Mouse (Mus musculus): Measurements from ENCODE around the gene Capn12. TPM values are rescaled to one million over a fixed set of nuclear protein-coding genes. Genes with fewer than 3 reads are reported as not detected.

The Capn12 gene
- polyA plus RNA-seq, 1 experiment from 2014 or later = 1.9 TPM

DNA sequence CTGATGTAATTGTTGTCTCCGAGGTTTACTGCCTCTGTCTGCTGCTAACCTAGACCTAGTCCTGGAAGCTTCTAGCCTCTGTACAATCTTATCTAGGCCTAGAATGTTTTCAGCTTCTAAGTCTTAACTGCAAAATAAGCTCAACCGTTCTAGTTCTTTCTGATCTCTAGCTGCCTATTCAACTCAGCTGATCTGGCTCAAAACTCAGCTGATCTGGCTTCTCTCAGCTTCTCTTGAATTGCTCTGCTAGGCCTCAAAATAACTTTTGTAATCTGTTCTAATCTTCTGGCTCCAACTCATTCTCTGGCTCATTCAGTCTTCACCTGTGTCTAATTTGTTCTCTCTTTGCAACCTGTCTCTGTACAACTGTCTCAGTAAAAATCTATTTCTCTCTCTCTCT, 6.7 kb upstream of the Capn12 start:
- H3K9me3 ChIP-seq (ENCODE audit: control insufficient read depth, low read length) = no peaks in the 10 kb centered on the region
- H3K9ac ChIP-seq (ENCODE audit: low read length) = no peak overlapping the region
- no peak for DNase-seq (ENCODE audit: low spot score)
- no peak overlapping the region for H3K4me3 ChIP-seq (ENCODE audit: low read depth, low read length)
- ATAC-seq (ENCODE audit: low FRiP score, low TSS enrichment) = no peak
- no peaks in the 10 kb centered on the region for H3K27me3 ChIP-seq (ENCODE audit: control insufficient read depth, insufficient read depth, low read length)
- WGBS = 68% methylated on average over 2 of the region's 2 CpGs
- no peak overlapping the region for H3K4me2 ChIP-seq (replicated peaks; ENCODE audit: low read depth)
- no peaks in the 10 kb centered on the region for H3K4me1 ChIP-seq (replicated peaks; ENCODE audit: control insufficient read depth, insufficient read depth)
- no peaks in the 10 kb centered on the region for H3K36me3 ChIP-seq (ENCODE audit: control insufficient read depth, insufficient read depth, low read length)
- H3K27ac ChIP-seq (replicated peaks) = no peak overlapping the region
- TF ChIP-seq EP300 (optimal IDR thresholded peaks at IDR 0.05) (no peak), CTCF (IDR thresholded peaks at IDR 0.05; ENCODE audit: low read depth) (no peak)

DNA sequence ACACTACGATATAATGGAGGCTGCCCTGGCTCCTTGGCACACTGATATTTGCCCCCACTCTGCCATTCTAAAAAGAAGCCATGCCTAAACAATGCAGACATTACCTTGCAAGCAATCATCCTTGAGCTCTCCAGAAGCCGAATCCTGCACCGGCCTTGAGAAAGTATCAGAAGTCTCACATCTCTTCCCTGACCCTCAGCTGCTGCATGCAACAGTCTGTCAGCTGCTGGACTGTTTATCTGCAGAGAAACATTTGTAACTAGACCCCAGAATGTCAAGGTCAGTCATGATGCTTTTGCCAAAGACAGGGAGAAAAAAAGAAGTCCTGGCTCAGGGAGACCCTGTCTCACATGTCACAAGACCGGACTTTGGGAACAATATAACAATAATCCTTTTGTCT, 5.1 kb upstream of the Capn12 start:
- ATAC-seq (ENCODE audit: low FRiP score, low TSS enrichment) (no peak), DNase-seq (ENCODE audit: low spot score) (no peak)
- Histone ChIP-seq H3K4me3 (ENCODE audit: low read depth, low read length) (no peak overlapping the region), H3K4me1 (replicated peaks; ENCODE audit: control insufficient read depth, insufficient read depth) (no peaks in the 10 kb centered on the region), H3K9ac (ENCODE audit: low read length) (no peak overlapping the region), H3K27ac (replicated peaks) (no peak overlapping the region), H3K4me2 (replicated peaks; ENCODE audit: low read depth) (no peak overlapping the region), H3K36me3 (ENCODE audit: control insufficient read depth, insufficient read depth, low read length) (no peaks in the 10 kb centered on the region), H3K27me3 (ENCODE audit: control insufficient read depth, insufficient read depth, low read length) (no peaks in the 10 kb centered on the region), H3K9me3 (ENCODE audit: control insufficient read depth, low read length) (no peaks in the 10 kb centered on the region)
- 62% methylated on average over 4 of the region's 4 CpGs for WGBS
- TF ChIP-seq EP300 (optimal IDR thresholded peaks at IDR 0.05) = no peak
- no peak for TF ChIP-seq CTCF (IDR thresholded peaks at IDR 0.05; ENCODE audit: low read depth)

DNA sequence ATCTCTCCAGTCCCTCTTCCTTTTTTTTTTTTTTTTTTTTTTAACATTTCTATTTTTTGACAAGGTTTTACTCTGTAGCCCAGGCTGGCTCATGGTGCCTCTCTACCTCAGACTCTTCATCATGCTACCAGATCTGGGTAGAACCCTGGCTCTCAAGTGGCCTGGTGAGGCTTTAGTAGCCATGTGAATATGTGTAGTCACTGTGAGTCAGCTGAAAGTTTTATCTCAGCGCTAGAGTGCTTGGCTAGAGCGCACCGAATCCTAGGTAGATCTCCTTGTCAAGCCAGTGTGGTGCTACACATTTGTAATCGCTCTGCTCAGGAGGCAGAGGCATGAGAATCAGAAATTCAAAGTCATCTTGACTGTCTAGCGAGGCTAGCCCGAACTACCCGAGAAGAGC, 4.1 kb upstream of the Capn12 start:
- ATAC-seq (ENCODE audit: low FRiP score, low TSS enrichment) (no peak), DNase-seq (ENCODE audit: low spot score) (no peak)

DNA sequence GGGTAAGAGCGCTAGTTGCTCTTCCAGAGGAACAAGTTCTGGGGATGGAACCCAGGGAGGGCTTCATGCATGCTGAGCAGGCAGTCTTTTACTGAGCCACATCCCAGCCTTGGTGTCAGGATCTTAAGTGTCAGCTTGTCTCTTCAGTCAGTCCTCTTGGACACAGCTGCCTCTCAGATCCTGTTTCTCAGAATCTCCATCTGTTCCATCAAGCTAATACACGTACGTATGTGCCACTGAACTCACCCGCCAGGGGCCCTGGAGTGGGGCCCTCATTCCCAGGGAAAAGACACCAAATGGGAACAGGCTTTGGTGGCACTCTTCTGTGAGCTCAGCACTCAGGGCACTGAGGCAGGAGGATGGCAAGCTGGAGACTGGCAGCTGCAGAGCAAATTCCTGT, 3.4 kb upstream of the Capn12 start:
- 70% methylated on average over 4 of the region's 4 CpGs for WGBS

More for the DNA sequence above, 4.1 kb upstream of the Capn12 start:
- no peak overlapping the region for H3K9ac ChIP-seq (ENCODE audit: low read length)
- TF ChIP-seq CTCF (IDR thresholded peaks at IDR 0.05; ENCODE audit: low read depth) = no peak
- TF ChIP-seq EP300 (optimal IDR thresholded peaks at IDR 0.05) = no peak
- WGBS = 84% methylated on average over 7 of the region's 7 CpGs
- H3K4me2 ChIP-seq (replicated peaks; ENCODE audit: low read depth) = no peak overlapping the region
- no peak overlapping the region for H3K27ac ChIP-seq (replicated peaks)
- no peaks in the 10 kb centered on the region for H3K27me3 ChIP-seq (ENCODE audit: control insufficient read depth, insufficient read depth, low read length)
- H3K36me3 ChIP-seq (ENCODE audit: control insufficient read depth, insufficient read depth, low read length) = no peaks in the 10 kb centered on the region
- no peak overlapping the region for H3K4me3 ChIP-seq (ENCODE audit: low read depth, low read length)
- H3K4me1 ChIP-seq (replicated peaks; ENCODE audit: control insufficient read depth, insufficient read depth) = no peaks in the 10 kb centered on the region
- H3K9me3 ChIP-seq (ENCODE audit: control insufficient read depth, low read length) = no peaks in the 10 kb centered on the region

DNA sequence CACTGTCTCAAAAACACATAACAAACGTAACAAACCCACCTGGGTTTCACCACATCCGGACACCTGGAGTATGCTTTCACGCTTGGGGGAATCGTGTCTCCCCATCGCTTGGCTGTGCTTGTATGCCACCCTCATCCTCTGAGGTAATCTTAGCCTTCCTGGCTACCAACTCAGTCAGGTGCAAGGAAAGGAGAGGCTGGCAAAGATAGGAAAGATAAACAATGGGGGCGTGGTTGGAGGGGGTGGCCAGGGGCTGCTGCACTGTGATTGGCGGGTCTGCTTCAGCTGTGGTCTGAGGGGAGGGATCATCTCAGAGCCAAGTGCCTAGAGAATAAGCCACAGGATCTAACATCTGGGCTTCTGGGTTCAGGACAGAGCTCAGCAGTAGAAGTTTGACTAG, 1.6 kb upstream of the Capn12 start:
- TF ChIP-seq EP300 (optimal IDR thresholded peaks at IDR 0.05) (no peak), CTCF (IDR thresholded peaks at IDR 0.05; ENCODE audit: low read depth) (no peak)
- ATAC-seq (ENCODE audit: low FRiP score, low TSS enrichment) (no peak), DNase-seq (ENCODE audit: low spot score) (no peak)
- Histone ChIP-seq H3K9ac (ENCODE audit: low read length) (no peak overlapping the region), H3K4me2 (replicated peaks; ENCODE audit: low read depth) (no peak overlapping the region), H3K27me3 (ENCODE audit: control insufficient read depth, insufficient read depth, low read length) (no peaks in the 10 kb centered on the region), H3K27ac (replicated peaks) (no peak overlapping the region), H3K9me3 (ENCODE audit: control insufficient read depth, low read length) (no peaks in the 10 kb centered on the region), H3K4me1 (replicated peaks; ENCODE audit: control insufficient read depth, insufficient read depth) (no peaks in the 10 kb centered on the region), H3K4me3 (ENCODE audit: low read depth, low read length) (no peak overlapping the region), H3K36me3 (ENCODE audit: control insufficient read depth, insufficient read depth, low read length) (no peaks in the 10 kb centered on the region)
- WGBS = 73% methylated on average over 7 of the region's 7 CpGs

More for the DNA sequence above, 3.4 kb upstream of the Capn12 start:
- H3K9me3 ChIP-seq (ENCODE audit: control insufficient read depth, low read length) = no peaks in the 10 kb centered on the region
- H3K27me3 ChIP-seq (ENCODE audit: control insufficient read depth, insufficient read depth, low read length) = no peaks in the 10 kb centered on the region
- DNase-seq (ENCODE audit: low spot score) (no peak), ATAC-seq (ENCODE audit: low FRiP score, low TSS enrichment) (no peak)
- no peak overlapping the region for H3K4me3 ChIP-seq (ENCODE audit: low read depth, low read length)
- no peak overlapping the region for H3K9ac ChIP-seq (ENCODE audit: low read length)
- H3K4me2 ChIP-seq (replicated peaks; ENCODE audit: low read depth) = no peak overlapping the region
- H3K36me3 ChIP-seq (ENCODE audit: control insufficient read depth, insufficient read depth, low read length) = no peaks in the 10 kb centered on the region
- TF ChIP-seq CTCF (IDR thresholded peaks at IDR 0.05; ENCODE audit: low read depth) (no peak), EP300 (optimal IDR thresholded peaks at IDR 0.05) (no peak)
- no peaks in the 10 kb centered on the region for H3K4me1 ChIP-seq (replicated peaks; ENCODE audit: control insufficient read depth, insufficient read depth)
- H3K27ac ChIP-seq (replicated peaks) = no peak overlapping the region

DNA sequence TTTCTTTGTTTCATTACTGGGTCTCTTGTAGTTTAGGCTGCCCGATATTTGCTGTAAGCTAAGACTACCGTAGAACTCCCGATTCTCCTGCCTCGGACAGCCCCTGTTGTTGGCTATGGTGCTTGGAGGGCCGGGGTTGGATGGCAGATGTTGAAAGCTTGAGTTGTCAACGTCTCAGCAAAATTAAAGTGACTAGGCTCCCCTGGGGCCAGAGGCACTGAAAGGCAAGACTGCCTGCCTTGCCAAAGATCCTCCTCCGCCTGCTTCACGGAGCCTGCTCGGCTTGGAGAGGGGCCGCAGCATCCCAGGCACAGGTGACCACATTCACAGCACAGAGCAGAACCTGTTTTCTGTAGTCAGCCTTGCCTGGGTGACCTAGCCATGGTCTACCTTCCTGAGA, 668 bp upstream of the Capn12 start:
- Histone ChIP-seq H3K27me3 (ENCODE audit: control insufficient read depth, insufficient read depth, low read length) (no peaks in the 10 kb centered on the region), H3K4me3 (ENCODE audit: low read depth, low read length) (no peak overlapping the region), H3K27ac (replicated peaks) (peak overlapping the region; percentile 35; the same call in 1 of the 2 replicates), H3K9me3 (ENCODE audit: control insufficient read depth, low read length) (no peaks in the 10 kb centered on the region), H3K9ac (ENCODE audit: low read length) (no peak overlapping the region), H3K36me3 (ENCODE audit: control insufficient read depth, insufficient read depth, low read length) (no peaks in the 10 kb centered on the region), H3K4me2 (replicated peaks; ENCODE audit: low read depth) (no peak overlapping the region), H3K4me1 (replicated peaks; ENCODE audit: control insufficient read depth, insufficient read depth) (no peaks in the 10 kb centered on the region)
- TF ChIP-seq EP300 (optimal IDR thresholded peaks at IDR 0.05) = no peak
- TF ChIP-seq CTCF (IDR thresholded peaks at IDR 0.05; ENCODE audit: low read depth) = no peak
- ATAC-seq (ENCODE audit: low FRiP score, low TSS enrichment) (no peak), DNase-seq (ENCODE audit: low spot score) (no peak)
- WGBS = 78% methylated on average over 10 of the region's 10 CpGs
